Mouse (Mus musculus) kidney, embryonic 15.5 days (tissue): ENCODE data around the gene A1cf. TPM values are rescaled to one million over a fixed set of nuclear protein-coding genes. Genes with fewer than 3 reads are reported as not detected.
A peak's percentile ranks its signal among the peaks of the same experiment; 100 is the strongest.

Experiments used
- ATAC-seq: fragments of 200-750 bp; cut with Nextera tagmentation; replicated peaks from 2 replicates; pipeline ENCODE4 v1.8.0; 2017; ENCODE audit warnings: moderate TSS enrichment; ENCODE audit not compliant: low FRiP score
- H3K27ac ChIP-seq: fragments of 300-500 bp; sonication (generic); 2 replicates; pipeline ENCODE4 v1.5.1; 2015; ENCODE audit warnings: mild to moderate bottlenecking, inconsistent platforms
- H3K27me3 ChIP-seq: fragments of 300-500 bp; sonication (generic); 2 replicates; pipeline ENCODE4 v1.6.1; 2015; ENCODE audit warnings: inconsistent platforms
- H3K36me3 ChIP-seq: fragments of 300-500 bp; sonication (generic); 2 replicates; pipeline ENCODE4 v1.6.1; 2015; ENCODE audit warnings: inconsistent platforms
- H3K4me1 ChIP-seq: fragments of 300-500 bp; sonication (generic); 2 replicates; pipeline ENCODE4 v1.6.1; 2015; ENCODE audit warnings: inconsistent platforms
- H3K4me2 ChIP-seq: fragments of 300-500 bp; sonication (generic); 2 replicates; pipeline ENCODE4 v1.6.1; 2015; ENCODE audit warnings: moderate library complexity, mild to moderate bottlenecking, inconsistent platforms
- H3K4me3 ChIP-seq: fragments of 300-500 bp; sonication (generic); replicated peaks from 2 replicates; pipeline ENCODE4 v1.5.1; 2015; ENCODE audit warnings: mild to moderate bottlenecking, inconsistent platforms
- H3K9ac ChIP-seq: fragments of 300-500 bp; sonication (generic); 2 replicates; pipeline ENCODE4 v1.6.1; 2015; ENCODE audit warnings: mild to moderate bottlenecking, inconsistent platforms
- H3K9me3 ChIP-seq: fragments of 300-500 bp; sonication (generic); replicated peaks from 2 replicates; pipeline ENCODE4 v1.6.1; 2016; ENCODE audit warnings: inconsistent platforms
- WGBS: fragments of 180-500 bp; shearing (Covaris S2); methylation state at CpG from one replicate; pipeline ENCODE4 v1.1.7; 2015; ENCODE audit warnings: mixed read lengths; 5-methylcytosine and 5-hydroxymethylcytosine counted together
- polyA plus RNA-seq: library from polyadenylated mRNA; unstranded; fragments of >200 nt; fragmentation: Nextera tagmentation; extraction: Ambion mirVana; gene quantifications from 2 replicates; pipeline ENCODE4 v1.2.1, GENCODE M21; 2015

A1cf gene
- polyA plus RNA-seq, 1 experiment from 2014 or later, result 1.8 TPM

DNA sequence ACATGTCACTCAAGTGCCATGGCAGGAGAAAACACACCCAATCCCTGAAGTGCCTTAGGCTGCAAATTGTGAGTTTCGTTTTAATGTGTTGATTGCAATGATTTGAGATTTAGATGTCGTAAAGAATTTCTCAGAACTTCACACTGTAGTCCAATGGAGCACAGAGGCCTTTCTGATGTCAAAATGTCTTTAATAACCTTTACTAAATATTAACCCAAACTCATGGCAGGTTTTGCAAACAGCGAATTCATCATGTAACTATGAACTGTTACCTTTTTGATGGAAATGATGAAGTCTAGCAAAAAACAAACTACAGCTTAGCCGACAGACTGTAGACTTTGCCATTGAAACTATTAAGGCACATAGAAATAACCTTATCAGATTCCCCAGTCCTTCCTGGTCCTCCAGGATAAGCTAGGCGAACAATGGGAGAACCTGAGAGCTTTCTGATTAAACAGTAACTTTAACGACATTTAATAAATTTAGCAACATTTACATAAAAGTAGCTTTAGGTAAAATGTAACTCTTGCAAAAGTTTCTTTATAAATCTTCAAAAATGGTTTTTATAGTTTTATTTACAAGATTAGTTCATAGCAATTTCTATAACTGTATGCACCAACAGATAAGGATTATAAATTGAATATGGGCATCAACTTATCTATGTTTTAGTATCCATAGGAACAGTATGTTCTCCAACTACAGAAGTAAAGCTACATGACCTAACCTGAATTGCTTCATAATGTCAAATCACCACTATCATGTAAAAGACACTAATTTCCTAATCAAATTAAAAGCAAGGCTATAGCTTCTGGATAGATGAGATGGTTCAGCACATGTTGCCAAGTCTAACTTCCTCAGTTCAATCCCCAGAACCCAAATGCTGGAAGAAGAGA, 22.7 kb downstream of the A1cf start:
- ATAC-seq, result no peak
- WGBS, result 79% methylated on average over 6 of the region's 6 CpGs

DNA sequence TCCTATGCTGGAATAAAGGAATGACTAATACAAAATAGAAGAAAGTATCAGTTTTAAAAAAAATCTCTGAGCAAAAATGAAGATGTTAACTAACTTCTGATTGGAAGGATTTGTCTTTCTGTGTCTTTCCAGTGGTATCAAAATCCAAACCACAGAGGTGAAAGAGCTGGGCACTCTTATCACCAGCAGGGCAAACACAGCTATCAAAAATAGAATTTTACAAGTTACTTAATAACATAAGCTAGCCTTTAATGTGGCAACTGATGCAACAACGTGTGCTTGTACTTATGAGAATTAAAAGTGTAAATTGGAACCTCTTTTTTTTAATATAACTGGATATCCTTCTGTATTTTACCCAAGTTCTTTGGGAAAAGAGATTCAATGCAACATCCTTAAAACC, 27.4 kb downstream of the A1cf start:
- no peaks in the 10 kb centered on the region for H3K36me3 ChIP-seq
- H3K9ac ChIP-seq, result no peak overlapping the region
- no peak overlapping the region for H3K27ac ChIP-seq
- H3K4me3 ChIP-seq, result no peak overlapping the region
- H3K27me3 ChIP-seq, result no peaks in the 10 kb centered on the region
- no peaks in the 10 kb centered on the region for H3K9me3 ChIP-seq
- no peak for ATAC-seq
- WGBS, result 88% methylated on average over 1 of the region's 1 CpGs
- H3K4me2 ChIP-seq, result no peak overlapping the region
- no peaks in the 10 kb centered on the region for H3K4me1 ChIP-seq

More for the DNA sequence above, 22.7 kb downstream of the A1cf start:
- Histone ChIP-seq H3K36me3 (no peaks in the 10 kb centered on the region), H3K27me3 (no peaks in the 10 kb centered on the region), H3K9ac (no peak overlapping the region), H3K4me2 (no peak overlapping the region), H3K4me1 (no peaks in the 10 kb centered on the region), H3K9me3 (no peaks in the 10 kb centered on the region), H3K27ac (no peak overlapping the region), H3K4me3 (no peak overlapping the region)

GRCm38 (mm10) chr19:31896711-31897110, 28.1 kb downstream of the A1cf start:
- no peak overlapping the region for H3K4me3 ChIP-seq
- no peaks in the 10 kb centered on the region for H3K9me3 ChIP-seq
- 80% methylated on average over 1 of the region's 1 CpGs for WGBS
- no peak overlapping the region for H3K27ac ChIP-seq
- H3K4me2 ChIP-seq, result no peak overlapping the region
- no peaks in the 10 kb centered on the region for H3K27me3 ChIP-seq
- no peaks in the 10 kb centered on the region for H3K36me3 ChIP-seq
- no peak overlapping the region for H3K9ac ChIP-seq
- no peaks in the 10 kb centered on the region for H3K4me1 ChIP-seq
- no peak for ATAC-seq

GRCm38 (mm10) chr19:31905671-31906070, 37.1 kb downstream of the A1cf start:
- Histone ChIP-seq H3K4me2 (no peak overlapping the region), H3K27ac (no peak overlapping the region), H3K9ac (no peak overlapping the region), H3K27me3 (no peaks in the 10 kb centered on the region), H3K9me3 (no peaks in the 10 kb centered on the region), H3K4me1 (no peaks in the 10 kb centered on the region), H3K4me3 (no peak overlapping the region), H3K36me3 (no peaks in the 10 kb centered on the region)
- 59% methylated on average over 7 of the region's 7 CpGs for WGBS
- no peak for ATAC-seq

- no peaks in the 10 kb centered on the region for H3K4me1 ChIP-seq
- no peaks in the 10 kb centered on the region for H3K9me3 ChIP-seq
- WGBS, result 46% methylated on average over 6 of the region's 6 CpGs
- no peak overlapping the region for H3K4me2 ChIP-seq
- no peaks in the 10 kb centered on the region for H3K36me3 ChIP-seq
- no peak for ATAC-seq
- H3K27ac ChIP-seq, result no peak overlapping the region
- H3K4me3 ChIP-seq, result no peak overlapping the region
- H3K9ac ChIP-seq, result no peak overlapping the region
- H3K27me3 ChIP-seq, result no peaks in the 10 kb centered on the region
Observed at GRCm38 (mm10) chr19:31910423-31910822, 41.9 kb downstream of the A1cf start.

DNA sequence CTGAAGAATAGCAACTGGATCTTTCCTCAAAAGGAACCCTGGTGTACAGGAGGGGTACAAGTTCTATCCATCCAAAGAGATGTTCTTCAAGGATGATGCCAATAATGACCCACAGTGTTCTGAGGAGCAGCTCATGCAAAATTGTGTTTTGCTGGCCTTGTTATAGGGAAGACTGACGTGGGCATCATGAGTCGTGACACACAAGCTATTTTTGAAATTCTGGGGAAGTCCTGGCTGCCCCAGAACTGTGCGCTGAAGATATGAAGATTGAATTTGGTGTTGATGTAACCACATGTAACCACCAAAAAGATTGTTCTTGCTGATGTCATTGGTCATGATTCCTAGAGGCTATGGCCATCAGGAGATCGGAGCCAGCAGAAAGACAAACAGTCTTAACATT, 45.4 kb downstream of the A1cf start:
- Histone ChIP-seq H3K4me1 (no peaks in the 10 kb centered on the region), H3K9ac (no peak overlapping the region), H3K27me3 (no peaks in the 10 kb centered on the region), H3K27ac (no peak overlapping the region), H3K4me2 (no peak overlapping the region), H3K36me3 (no peaks in the 10 kb centered on the region), H3K4me3 (no peak overlapping the region), H3K9me3 (no peaks in the 10 kb centered on the region)
- 94% methylated on average over 4 of the region's 4 CpGs for WGBS
- ATAC-seq, result no peak

DNA sequence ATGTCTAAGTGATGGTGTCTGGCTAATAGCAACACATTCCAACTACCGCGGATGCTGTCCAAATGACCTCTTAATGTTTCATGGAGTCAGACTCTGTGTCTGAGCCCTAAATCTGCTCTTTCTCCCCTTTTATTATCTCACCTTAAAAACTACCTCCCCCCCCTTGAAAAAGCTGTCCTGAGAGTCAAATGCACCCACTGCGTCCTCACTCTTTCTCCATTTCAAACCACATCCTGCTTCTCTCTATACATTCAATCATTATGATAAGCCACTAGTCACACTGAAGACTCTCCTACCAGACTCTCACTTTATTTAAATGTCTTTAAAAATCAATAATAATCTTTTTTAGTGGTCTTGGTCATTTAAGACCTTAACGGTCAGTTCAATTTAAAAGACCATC, 51.8 kb downstream of the A1cf start:
- ATAC-seq, result no peak
- Histone ChIP-seq H3K9me3 (no peaks in the 10 kb centered on the region), H3K4me3 (no peak overlapping the region), H3K4me1 (no peaks in the 10 kb centered on the region), H3K27me3 (no peaks in the 10 kb centered on the region), H3K27ac (no peak overlapping the region), H3K4me2 (no peak overlapping the region), H3K9ac (no peak overlapping the region), H3K36me3 (no peaks in the 10 kb centered on the region)
- 90% methylated on average over 4 of the region's 4 CpGs for WGBS

GRCm38 (mm10) chr19:31921852-31922251, 53.3 kb downstream of the A1cf start:
- no peak for ATAC-seq
- Histone ChIP-seq H3K4me1 (no peaks in the 10 kb centered on the region), H3K27ac (no peak overlapping the region), H3K36me3 (no peaks in the 10 kb centered on the region), H3K9ac (no peak overlapping the region), H3K4me2 (no peak overlapping the region), H3K27me3 (no peaks in the 10 kb centered on the region), H3K9me3 (no peaks in the 10 kb centered on the region), H3K4me3 (no peak overlapping the region)
- WGBS, result 62% methylated on average over 5 of the region's 5 CpGs

DNA sequence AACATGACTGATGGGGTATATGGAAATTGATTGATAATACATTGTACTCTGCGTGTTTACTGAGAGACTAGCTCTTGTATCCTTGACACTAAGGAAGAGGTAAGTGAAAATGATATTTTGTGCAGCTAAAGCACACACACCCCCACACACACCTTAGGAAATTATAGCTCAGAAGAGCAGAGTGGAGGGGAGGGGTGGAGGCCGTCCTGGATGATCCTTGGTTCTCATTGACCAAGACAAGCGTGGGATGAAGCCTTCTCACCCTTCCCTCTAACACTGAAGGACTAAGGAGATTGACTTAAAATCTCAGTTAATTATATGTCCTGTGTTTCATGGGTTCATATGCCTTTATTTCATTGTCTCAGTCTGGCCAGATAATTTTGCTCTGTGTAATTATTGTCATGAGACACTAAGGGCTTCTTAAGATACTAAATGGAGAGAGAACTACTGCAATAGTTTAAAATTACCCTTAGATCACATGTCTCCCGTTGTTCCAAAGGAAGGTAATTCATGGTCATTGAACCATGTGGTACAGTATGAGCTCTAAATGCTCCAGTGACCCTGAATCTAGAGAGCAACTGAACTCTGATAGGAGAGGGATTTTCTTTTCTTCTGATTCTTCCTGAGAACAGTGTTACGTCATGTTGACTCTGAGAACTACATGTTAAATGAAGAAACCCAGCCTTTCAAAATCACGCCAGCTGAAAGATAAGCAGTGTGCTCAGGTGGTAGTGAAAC, 55.2 kb downstream of the A1cf start:
- ATAC-seq, result peak; percentile 69
- no peaks in the 10 kb centered on the region for H3K9me3 ChIP-seq
- H3K9ac ChIP-seq, result no peak overlapping the region
- no peak overlapping the region for H3K27ac ChIP-seq
- no peaks in the 10 kb centered on the region for H3K4me1 ChIP-seq
- no peaks in the 10 kb centered on the region for H3K36me3 ChIP-seq
- H3K4me2 ChIP-seq, result no peak overlapping the region
- no peak overlapping the region for H3K4me3 ChIP-seq
- 67% methylated on average over 6 of the region's 6 CpGs for WGBS
- H3K27me3 ChIP-seq, result no peaks in the 10 kb centered on the region

DNA sequence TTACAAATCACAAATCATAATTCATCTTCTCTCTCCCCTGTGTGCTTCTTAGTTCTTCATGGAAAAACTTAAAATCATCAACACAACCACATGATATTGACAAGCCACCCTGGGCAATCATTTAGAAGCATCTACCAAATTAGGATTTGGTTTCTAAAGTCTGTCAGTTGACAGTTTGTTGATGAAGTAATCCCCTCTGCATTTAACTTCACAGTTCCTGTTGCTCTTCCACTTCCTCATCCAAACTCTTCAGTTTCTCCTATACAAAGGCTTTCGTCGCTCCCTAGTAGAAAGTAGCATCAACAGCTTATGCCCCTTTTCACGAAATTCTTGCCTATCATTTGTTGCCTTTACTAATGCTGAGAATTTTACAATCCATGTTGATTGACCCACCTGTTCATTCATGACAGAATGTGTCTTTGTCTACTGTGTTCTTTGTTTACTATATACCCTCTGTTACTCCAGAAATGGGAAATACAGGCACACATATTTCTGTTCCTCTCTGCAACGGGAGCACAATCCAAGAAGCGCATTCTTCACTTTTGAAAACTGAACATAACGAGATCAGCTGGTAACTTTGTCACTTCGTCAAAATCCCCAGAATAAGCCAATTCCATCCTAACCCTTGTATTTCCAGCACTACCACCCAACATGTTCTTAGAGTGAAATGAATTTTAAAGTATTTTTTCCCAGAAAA, 82.4 kb downstream of the A1cf start:
- Histone ChIP-seq H3K9me3 (no peaks in the 10 kb centered on the region), H3K36me3 (no peaks in the 10 kb centered on the region), H3K9ac (no peak overlapping the region), H3K27ac (no peak overlapping the region), H3K4me3 (no peak overlapping the region), H3K4me1 (no peaks in the 10 kb centered on the region), H3K4me2 (no peak overlapping the region), H3K27me3 (no peaks in the 10 kb centered on the region)
- 84% methylated on average over 7 of the region's 7 CpGs for WGBS
- no peak for ATAC-seq

- Histone ChIP-seq H3K9me3 (no peaks in the 10 kb centered on the region), H3K4me2 (no peak overlapping the region), H3K27ac (no peak overlapping the region), H3K27me3 (no peaks in the 10 kb centered on the region), H3K36me3 (no peaks in the 10 kb centered on the region), H3K4me3 (no peak overlapping the region), H3K4me1 (no peaks in the 10 kb centered on the region), H3K9ac (no peak overlapping the region)
- no peak for ATAC-seq
- 75% methylated on average over 2 of the region's 2 CpGs for WGBS
Observed at GRCm38 (mm10) chr19:31953799-31954198, 85.2 kb downstream of the A1cf start.

- Histone ChIP-seq H3K27me3 (no peaks in the 10 kb centered on the region), H3K9ac (no peak overlapping the region), H3K27ac (no peak overlapping the region), H3K4me2 (no peak overlapping the region), H3K36me3 (no peaks in the 10 kb centered on the region), H3K9me3 (no peaks in the 10 kb centered on the region), H3K4me1 (no peaks in the 10 kb centered on the region), H3K4me3 (no peak overlapping the region)
- 83% methylated on average over 4 of the region's 4 CpGs for WGBS
- no peak for ATAC-seq
Observed at GRCm38 (mm10) chr19:31954267-31954666, 85.7 kb downstream of the A1cf start.
